Mouse (Mus musculus) embryonic fibroblast, embryonic 13.5 days (primary cell): ENCODE measurements around the gene Casz1.

Experiments used
- CTCF ChIP-seq: IDR thresholded peaks from 2 replicates; pipeline ENCODE4 v1.5.1; 2011; ENCODE audit warnings: mild to moderate bottlenecking, control low read depth, low read length, moderate library complexity, borderline replicate concordance; ENCODE audit not compliant: insufficient read depth
- POLR2A ChIP-seq: IDR thresholded peaks from 2 replicates; pipeline ENCODE4 v1.6.1; 2011; ENCODE audit warnings: low read depth, mild to moderate bottlenecking, control low read depth, low read length, moderate library complexity

GRCm38 (mm10) chr4:148872372-148872771 lies 68.1 kb downstream of the Casz1 start:
- TF ChIP-seq CTCF: no peak
- no peak for TF ChIP-seq POLR2A
